Mouse (Mus musculus): ENCODE results near the gene Slc7a1.

DNA sequence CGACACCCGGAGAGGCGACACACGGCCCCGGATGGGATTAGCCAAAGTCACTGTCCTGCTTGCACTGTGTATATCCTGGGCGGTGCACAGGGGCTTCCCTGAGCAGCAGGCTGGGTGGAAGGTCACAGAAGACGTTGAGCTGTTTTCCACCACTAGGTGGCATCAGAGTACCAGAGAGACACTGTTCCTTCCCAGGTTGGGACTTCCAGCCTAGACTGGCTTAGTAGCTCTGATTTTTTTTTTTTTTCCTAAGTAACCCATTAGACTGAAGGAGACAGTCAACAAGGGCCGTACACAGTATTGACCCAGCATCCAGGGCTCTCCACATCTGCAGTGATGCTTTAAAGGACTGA lies 67.1 kb downstream of the Slc7a1 start:
- TF ChIP-seq POLR2A (IDR thresholded peaks at IDR 0.05; ENCODE audit: borderline replicate concordance, extremely low read depth, low read depth, low read length) (no peak), CTCF (IDR thresholded peaks at IDR 0.05; ENCODE audit: insufficient read depth, low read length) (peak; percentile 91)

Measured in lung, adult 2 months (tissue).